Mouse (Mus musculus) G1E (cell line): ENCODE measurements around the gene Espnl. TPM values are rescaled to one million over a fixed set of nuclear protein-coding genes. Genes with fewer than 3 reads are reported as not detected.

ENCODE experiments used
- ATAC-seq: 2 replicates; pipeline ENCODE4 v1.8.0; 2016; ENCODE audit warnings: mild to moderate bottlenecking; ENCODE audit not compliant: insufficient number of reproducible peaks, poor library complexity, low FRiP score, severe bottlenecking; ENCODE audit errors: extremely low read depth
- DNase-seq: peaks from one replicate; pipeline ENCODE4 v3.0.0; 2012; ENCODE audit warnings: low spot score
- H3K27me3 ChIP-seq: 2 replicates; pipeline ENCODE4 v1.6.1; 2012; ENCODE audit warnings: mild to moderate bottlenecking, low read length, inconsistent platforms; ENCODE audit not compliant: insufficient read depth
- H3K36me3 ChIP-seq: replicated peaks from 2 replicates; pipeline ENCODE3; 2012; ENCODE audit warnings: mild to moderate bottlenecking, inconsistent platforms
- H3K4me1 ChIP-seq: 2 replicates; pipeline ENCODE4 v1.6.1; 2012; ENCODE audit warnings: low read depth, low read length, inconsistent platforms, mixed read lengths; ENCODE audit not compliant: insufficient read depth
- H3K4me3 ChIP-seq: 2 replicates; pipeline ENCODE4 v1.5.1; 2012; ENCODE audit warnings: low read depth, mild to moderate bottlenecking, inconsistent platforms, low read length, moderate library complexity, mixed read lengths
- H3K9me3 ChIP-seq: replicated peaks from 2 replicates; pipeline ENCODE4 v1.6.1; 2012; ENCODE audit warnings: inconsistent platforms
- CTCF ChIP-seq: IDR thresholded peaks from 2 replicates; pipeline ENCODE4 v1.5.1; 2012; ENCODE audit warnings: low read depth, low read length, inconsistent platforms, mixed read lengths
- GATA1 ChIP-seq: IDR thresholded peaks from 2 replicates; pipeline ENCODE4 v1.6.1; 2012; ENCODE audit warnings: borderline replicate concordance, low read length, inconsistent platforms, mixed read lengths
- GATA2 ChIP-seq: IDR thresholded peaks from 2 replicates; pipeline ENCODE4 v1.6.1; 2012; ENCODE audit warnings: low read depth, low read length, inconsistent platforms, borderline replicate concordance
- POLR2AphosphoS5 ChIP-seq: IDR thresholded peaks from 2 replicates; pipeline ENCODE4 v1.6.1; 2012; ENCODE audit warnings: low read depth, low read length, inconsistent platforms; ENCODE audit not compliant: insufficient replicate concordance
- TAL1 ChIP-seq: conservative IDR thresholded peaks from 2 replicates; pipeline ENCODE4 v1.6.1; 2012; ENCODE audit warnings: low read depth, low read length, inconsistent platforms, mixed read lengths
- polyA plus RNA-seq: library from polyadenylated mRNA; stranded (reverse); fragments of >175 nt; gene quantifications from 2 replicates; pipeline ENCODE4 v1.2.3, GENCODE M21; 2012
- total RNA-seq, 2 experiments: library from RNA; stranded (forward) in 1 of 2; stranded (reverse) in 1 of 2; fragments of 200-1000 nt in 1 of 2; fragments of >200 nt in 1 of 2; fragmentation: Nextera tagmentation in 1 of 2; gene quantifications; 2 replicates each; pipeline ENCODE4 v1.2.3; 2014 to 2017

Espnl gene
- total and polyA plus RNA-seq, 3 experiments: 0.17 to 1.1 (median 0.93) TPM

DNA sequence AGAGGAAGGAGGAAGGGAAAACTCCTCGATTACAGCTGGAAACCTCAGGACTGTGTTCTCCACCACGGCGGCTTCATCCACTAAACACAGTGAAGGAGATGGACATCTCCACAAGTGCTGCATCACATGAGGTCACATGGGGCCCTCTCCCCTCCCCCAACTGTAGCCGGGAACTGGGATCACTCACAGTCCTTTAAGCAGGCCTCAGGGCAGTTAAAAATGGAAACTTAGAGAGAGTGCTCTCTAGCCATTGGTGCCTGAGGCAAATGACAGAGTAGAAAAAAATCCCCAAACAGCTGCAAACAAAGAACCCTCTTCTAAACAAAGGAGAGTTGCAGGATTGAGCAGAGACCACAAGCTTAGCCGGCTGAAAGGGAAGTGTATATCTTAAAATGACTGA lies 8.6 kb upstream of the Espnl start:
- Histone ChIP-seq H3K36me3 (peaks cover 37% of the 10 kb centered on the region), H3K4me3 (no peak overlapping the region), H3K9me3 (no peaks in the 10 kb centered on the region), H3K27me3 (no peaks in the 10 kb centered on the region), H3K4me1 (no peaks in the 10 kb centered on the region)
- ATAC-seq (no peak), DNase-seq (no peak)
- no peak for TF ChIP-seq TAL1

DNA sequence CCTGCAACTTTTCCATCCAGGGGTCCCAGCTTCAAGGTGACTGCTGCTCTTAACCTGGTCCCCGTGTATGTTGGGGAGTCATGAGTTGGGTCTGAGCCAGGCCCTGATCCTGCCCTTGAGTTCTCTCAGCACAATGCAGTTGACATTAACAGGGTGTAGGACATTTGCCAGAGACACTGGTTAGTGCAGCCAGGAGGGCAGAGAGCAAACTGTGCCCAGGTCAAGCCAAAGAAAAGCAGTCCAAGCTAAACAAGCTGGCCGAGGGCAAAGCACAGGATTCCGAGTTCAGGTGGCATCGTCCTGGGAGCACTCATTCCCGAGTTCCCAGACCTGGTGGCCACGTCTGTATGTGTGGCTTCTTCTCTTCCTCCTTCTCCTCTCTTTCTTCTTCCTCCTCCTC lies 4.2 kb upstream of the Espnl start:
- Histone ChIP-seq H3K9me3 (no peaks in the 10 kb centered on the region), H3K4me3 (no peak overlapping the region), H3K4me1 (peaks cover 5% of the 10 kb centered on the region; the same call in 1 of the 2 replicates), H3K27me3 (peaks cover 5% of the 10 kb centered on the region; the same call in 1 of the 2 replicates), H3K36me3 (peaks cover 6% of the 10 kb centered on the region)
- TF ChIP-seq TAL1 (no peak), GATA2 (no peak), GATA1 (no peak), CTCF (no peak), POLR2AphosphoS5 (no peak)
- no peak for DNase-seq
- ATAC-seq: no peak

GRCm38 (mm10) chr1:91324646-91325045 lies 2.8 kb downstream of the Espnl start:
- H3K9me3 ChIP-seq: no peaks in the 10 kb centered on the region
- peaks cover 30% of the 10 kb centered on the region for H3K27me3 ChIP-seq
- H3K4me3 ChIP-seq: no peak overlapping the region
- H3K36me3 ChIP-seq: no peaks in the 10 kb centered on the region
- peaks cover 5% of the 10 kb centered on the region; the same call in 1 of the 2 replicates for H3K4me1 ChIP-seq
- no peak for ATAC-seq
- DNase-seq: no peak
- no peak for TF ChIP-seq CTCF
- no peak for TF ChIP-seq GATA2
- TF ChIP-seq GATA1: no peak
- no peak for TF ChIP-seq TAL1
- TF ChIP-seq POLR2AphosphoS5: no peak

GRCm38 (mm10) chr1:91325488-91326042 lies 3.7 kb downstream of the Espnl start:
- Histone ChIP-seq H3K4me1 (peaks cover 5% of the 10 kb centered on the region; the same call in 1 of the 2 replicates), H3K9me3 (no peaks in the 10 kb centered on the region), H3K36me3 (no peaks in the 10 kb centered on the region), H3K27me3 (peaks cover 30% of the 10 kb centered on the region), H3K4me3 (no peak overlapping the region)
- ATAC-seq (no peak), DNase-seq (no peak)
- TF ChIP-seq POLR2AphosphoS5 (no peak), TAL1 (no peak), GATA2 (no peak), CTCF (no peak), GATA1 (no peak)

- DNase-seq: no peak
- H3K4me1 ChIP-seq: no peaks in the 10 kb centered on the region; the same call in 1 of the 2 replicates
- no peaks in the 10 kb centered on the region for H3K9me3 ChIP-seq
- H3K36me3 ChIP-seq: no peaks in the 10 kb centered on the region
- no peak overlapping the region for H3K4me3 ChIP-seq
- ATAC-seq: no peak
- H3K27me3 ChIP-seq: peaks cover 31% of the 10 kb centered on the region
- TF ChIP-seq GATA2: no peak
- no peak for TF ChIP-seq TAL1
- no peak for TF ChIP-seq POLR2AphosphoS5
- no peak for TF ChIP-seq GATA1
- no peak for TF ChIP-seq CTCF
These were observed 10.2 kb downstream of the Espnl start for GRCm38 (mm10) chr1:91332102-91332501.

DNA sequence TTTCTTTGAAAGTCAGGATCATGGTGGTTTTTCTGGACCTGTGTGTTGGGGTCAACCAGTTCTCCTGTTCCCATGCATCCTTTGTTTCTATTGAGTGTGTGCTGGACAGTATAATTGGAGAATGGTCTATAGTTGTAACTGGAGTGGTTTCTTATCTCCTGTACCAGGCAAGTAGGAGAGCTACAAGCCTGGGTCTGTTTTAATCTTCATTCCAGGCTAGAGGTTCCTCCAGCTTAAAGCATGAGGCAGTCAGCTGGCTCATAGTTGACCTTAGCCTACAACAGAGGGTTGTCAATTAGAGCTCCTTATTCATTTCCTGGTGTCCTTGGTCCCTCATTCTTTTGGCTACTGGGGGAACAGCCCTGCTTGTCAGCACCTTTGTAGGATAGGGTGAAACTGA lies 11.7 kb downstream of the Espnl start:
- Histone ChIP-seq H3K4me3 (no peak overlapping the region), H3K4me1 (no peaks in the 10 kb centered on the region; the same call in 1 of the 2 replicates), H3K9me3 (no peaks in the 10 kb centered on the region), H3K27me3 (peaks cover 25% of the 10 kb centered on the region), H3K36me3 (no peaks in the 10 kb centered on the region)
- TF ChIP-seq CTCF (no peak), TAL1 (no peak), GATA1 (no peak), POLR2AphosphoS5 (no peak), GATA2 (no peak)
- DNase-seq (no peak), ATAC-seq (no peak)

DNA sequence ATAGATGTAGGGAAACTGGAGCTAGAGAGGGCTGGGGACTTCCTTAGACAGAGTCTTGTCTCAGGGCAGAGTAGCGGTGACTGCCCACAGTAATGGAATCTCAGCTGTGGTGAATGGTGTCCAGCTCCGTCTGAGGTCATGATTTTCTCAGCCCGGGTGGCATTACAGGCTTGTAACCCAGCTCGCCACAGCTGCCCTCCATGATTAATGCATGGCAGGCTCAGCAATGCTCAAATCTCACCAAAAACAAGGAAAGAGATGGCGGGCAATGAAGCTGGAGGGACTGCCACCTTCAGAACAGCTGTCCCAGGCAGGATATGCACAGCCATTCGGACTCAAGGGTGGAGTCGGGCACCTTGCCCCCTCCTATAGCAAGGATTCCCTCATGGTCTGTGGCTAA lies 15.5 kb downstream of the Espnl start:
- Histone ChIP-seq H3K36me3 (no peaks in the 10 kb centered on the region), H3K27me3 (peaks cover 42% of the 10 kb centered on the region), H3K4me3 (no peak overlapping the region), H3K4me1 (no peaks in the 10 kb centered on the region; the same call in 1 of the 2 replicates), H3K9me3 (no peaks in the 10 kb centered on the region)
- TF ChIP-seq GATA1 (no peak), CTCF (no peak), GATA2 (no peak), POLR2AphosphoS5 (no peak), TAL1 (no peak)
- DNase-seq (no peak), ATAC-seq (no peak)
